Mouse (Mus musculus): Measurements from ENCODE around the gene Dus2. TPM values are rescaled to one million over a fixed set of nuclear protein-coding genes. Genes with fewer than 3 reads are reported as not detected.
A peak's percentile ranks its signal among the peaks of the same experiment; 100 is the strongest.
"Not testable (repeated sequence)": the region's sequence is repeated elsewhere in the genome, so short reads cannot be mapped to it uniquely, and the experiment has no call there.

The Dus2 gene
- total RNA-seq, 1 experiment, result 17.4 TPM

DNA sequence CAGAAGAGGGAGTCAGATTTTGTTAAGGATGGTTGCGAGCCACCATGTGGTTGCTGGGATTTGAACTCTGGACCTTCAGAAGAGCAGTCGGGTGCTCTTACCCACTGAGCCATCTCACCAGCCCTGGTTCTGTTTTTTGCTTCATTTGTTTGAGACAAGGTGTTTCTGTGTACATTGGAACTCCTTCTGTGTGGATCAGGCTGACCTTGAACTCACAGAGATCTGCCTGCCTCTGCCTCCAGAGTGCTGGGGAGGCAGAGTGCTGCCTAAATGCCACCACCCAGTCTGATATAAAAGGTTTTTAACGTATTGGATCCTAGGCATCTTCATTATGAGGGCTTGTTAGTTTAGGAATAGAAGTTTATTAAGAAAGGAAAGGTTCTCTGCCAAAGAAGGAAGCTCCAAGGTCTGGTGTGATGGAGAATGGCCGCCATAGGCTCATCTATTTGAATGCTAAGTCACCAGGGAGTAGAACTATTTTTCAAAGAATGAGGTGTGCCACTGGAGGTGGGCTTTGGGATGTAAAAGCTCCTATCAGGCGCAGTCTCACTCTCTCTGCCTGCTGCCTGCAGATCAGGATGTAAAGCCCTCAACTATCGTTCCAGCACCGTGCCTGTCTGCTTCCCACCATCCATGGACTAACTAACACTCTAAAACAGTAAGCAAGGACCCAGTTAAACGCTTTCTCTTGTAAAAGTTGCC is 20.0 kb upstream of the Dus2 start:
- Histone ChIP-seq H3K9me3 (ENCODE audit: control insufficient read depth, insufficient read depth, low read depth, low read length) (no peaks in the 10 kb centered on the region), H3K9ac (ENCODE audit: insufficient read depth, low read depth, low read length, poor library complexity, severe bottlenecking) (no peak overlapping the region), H3K4me3 (ENCODE audit: insufficient read depth in 1 of 2, low read depth in 1 of 2, low read length in 2 of 2, poor library complexity in 1 of 2, severe bottlenecking in 1 of 2) (no peak overlapping the region), H3K27ac (ENCODE audit: insufficient read depth, low read depth, low read length, poor library complexity, severe bottlenecking) (no peak overlapping the region), H3K4me1 (ENCODE audit: control insufficient read depth in 2 of 2, insufficient read depth in 2 of 2, low read length in 2 of 2, poor library complexity in 1 of 2) (peaks cover 4 to 8% of the 10 kb centered on the region in 2 experiments; a peak in 2 of 4 replicates), H3K36me3 (ENCODE audit: control insufficient read depth, insufficient read depth, low read length, poor library complexity, severe bottlenecking) (no peaks in the 10 kb centered on the region)
- peak; percentile 31 for DNase-seq (ENCODE audit: low read depth, low spot score)
- TF ChIP-seq MAFK (IDR thresholded peaks at IDR 0.05; ENCODE audit: insufficient read depth, low read depth, low read length) (no peak), CHD2 (IDR thresholded peaks at IDR 0.05; ENCODE audit: low read depth, low read length) (no peak), HCFC1 (IDR thresholded peaks at IDR 0.05; ENCODE audit: borderline replicate concordance, insufficient read depth, low read length) (no peak), ZC3H11A (IDR thresholded peaks at IDR 0.05; ENCODE audit: borderline replicate concordance, low read depth, low read length) (no peak), ZNF384 (IDR thresholded peaks at IDR 0.05; ENCODE audit: low read depth, low read length) (no peak)
- in situ Hi-C loops (cut with MboI; ENCODE audit: low sequenced_read_pairs in 2 of 2, unreplicated experiment in 2 of 2), result no loop called here

DNA sequence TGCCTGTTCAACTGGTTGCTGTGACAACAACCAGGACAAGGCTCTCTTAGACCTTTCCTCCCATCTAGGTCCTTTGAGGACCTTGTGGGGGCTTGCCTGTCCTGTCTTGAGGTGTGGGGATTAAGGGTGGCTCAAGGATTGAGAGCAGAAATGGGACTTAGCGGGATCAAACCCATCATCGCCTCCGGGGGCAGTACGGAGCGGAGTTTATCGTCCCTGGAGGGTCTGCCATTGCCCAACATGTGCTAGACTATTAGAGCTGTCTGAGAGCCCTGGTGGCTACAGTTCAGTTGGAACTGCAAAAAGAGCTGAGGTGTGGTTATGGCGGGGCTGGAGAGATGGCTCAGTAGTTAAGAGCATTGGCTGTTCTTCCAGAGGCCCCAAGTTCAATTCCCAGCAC is 15.8 kb upstream of the Dus2 start:
- DNase-seq (ENCODE audit: low read depth, low spot score), result peak; percentile 54
- Histone ChIP-seq H3K4me1 (ENCODE audit: control insufficient read depth in 2 of 2, insufficient read depth in 2 of 2, low read length in 2 of 2, poor library complexity in 1 of 2) (peaks cover 4 to 8% of the 10 kb centered on the region in 2 experiments; a peak in 2 of 4 replicates), H3K36me3 (ENCODE audit: control insufficient read depth, insufficient read depth, low read length, poor library complexity, severe bottlenecking) (no peaks in the 10 kb centered on the region), H3K9me3 (ENCODE audit: control insufficient read depth, insufficient read depth, low read depth, low read length) (no peaks in the 10 kb centered on the region), H3K27ac (ENCODE audit: insufficient read depth, low read depth, low read length, poor library complexity, severe bottlenecking) (no peak overlapping the region), H3K9ac (ENCODE audit: insufficient read depth, low read depth, low read length, poor library complexity, severe bottlenecking) (no peak overlapping the region), H3K4me3 (ENCODE audit: insufficient read depth in 1 of 2, low read depth in 1 of 2, low read length in 2 of 2, poor library complexity in 1 of 2, severe bottlenecking in 1 of 2) (no peak overlapping the region)
- TF ChIP-seq ZNF384 (IDR thresholded peaks at IDR 0.05; ENCODE audit: low read depth, low read length) (no peak), CHD2 (IDR thresholded peaks at IDR 0.05; ENCODE audit: low read depth, low read length) (no peak), HCFC1 (IDR thresholded peaks at IDR 0.05; ENCODE audit: borderline replicate concordance, insufficient read depth, low read length) (no peak), MAFK (IDR thresholded peaks at IDR 0.05; ENCODE audit: insufficient read depth, low read depth, low read length) (no peak), ZC3H11A (IDR thresholded peaks at IDR 0.05; ENCODE audit: borderline replicate concordance, low read depth, low read length) (no peak)
- in situ Hi-C loops (cut with MboI; ENCODE audit: low sequenced_read_pairs in 2 of 2, unreplicated experiment in 2 of 2), result no loop called here

DNA sequence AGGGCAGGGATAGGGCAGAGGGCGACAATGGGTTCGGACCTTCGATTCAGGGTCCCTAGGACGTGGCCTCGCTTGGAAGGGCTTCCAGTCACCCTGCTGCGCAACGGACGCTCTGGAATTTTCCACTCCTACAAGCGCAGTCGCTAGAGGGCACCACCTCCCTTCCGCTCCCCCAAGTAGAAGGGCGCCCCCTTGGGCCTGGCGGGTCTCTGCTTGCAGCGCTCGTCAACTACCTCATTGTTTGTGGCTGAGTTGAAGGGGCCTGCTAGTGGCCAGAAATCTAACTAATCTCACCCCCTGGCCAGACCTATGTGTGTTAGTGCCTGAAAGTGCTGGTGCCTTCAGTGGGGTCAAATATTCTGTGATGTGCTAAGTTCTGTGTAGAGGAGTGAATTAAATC is 11.8 kb upstream of the Dus2 start, which contains the start of gene Dpep3:
Gene Dpep3 (minus strand): TSS at position 105 of the 400 bp plus-strand sequence.
- in situ Hi-C loops (cut with MboI; ENCODE audit: low sequenced_read_pairs in 2 of 2, unreplicated experiment in 2 of 2), result no loop called here
- TF ChIP-seq ZNF384 (IDR thresholded peaks at IDR 0.05; ENCODE audit: low read depth, low read length) (peak; percentile 61), MAFK (IDR thresholded peaks at IDR 0.05; ENCODE audit: insufficient read depth, low read depth, low read length) (no peak), CHD2 (IDR thresholded peaks at IDR 0.05; ENCODE audit: low read depth, low read length) (no peak), ZC3H11A (IDR thresholded peaks at IDR 0.05; ENCODE audit: borderline replicate concordance, low read depth, low read length) (0 out of 2 replicates have a peak, but pooled peaks have one; percentile 29), HCFC1 (IDR thresholded peaks at IDR 0.05; ENCODE audit: borderline replicate concordance, insufficient read depth, low read length) (peak; percentile 65; the same call in 1 of the 2 replicates)
- no peak within 1 kb of the TSS for H3K27ac ChIP-seq (ENCODE audit: insufficient read depth, low read depth, low read length, poor library complexity, severe bottlenecking)

DNA sequence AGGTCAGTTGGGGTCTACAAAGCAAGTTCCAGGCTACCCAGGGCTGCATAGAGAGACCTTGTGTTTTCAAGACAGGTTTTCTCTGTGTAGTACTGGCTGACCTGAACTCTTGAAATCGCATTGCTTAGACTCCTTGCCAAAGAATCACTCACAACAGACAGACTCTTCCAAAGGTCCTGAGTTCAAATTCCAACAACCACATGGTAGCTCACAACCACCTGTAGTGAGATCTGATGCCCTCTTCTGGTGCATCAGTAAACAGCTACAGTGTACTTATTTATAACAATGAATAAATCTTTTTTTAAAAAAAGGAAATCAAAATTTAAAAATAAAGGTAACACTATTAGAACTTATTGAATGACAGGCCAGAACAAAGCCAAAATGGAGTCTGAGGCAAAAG is 10.0 kb upstream of the Dus2 start:
- H3K4me1 ChIP-seq (ENCODE audit: control insufficient read depth in 2 of 2, insufficient read depth in 2 of 2, low read length in 2 of 2, poor library complexity in 1 of 2), result no peaks in the 10 kb centered on the region; a peak in 1 of 4 replicates
- in situ Hi-C loops (cut with MboI; ENCODE audit: low sequenced_read_pairs in 2 of 2, unreplicated experiment in 2 of 2), result no loop called here
- H3K9me3 ChIP-seq (ENCODE audit: control insufficient read depth, insufficient read depth, low read depth, low read length), result no peaks in the 10 kb centered on the region
- H3K36me3 ChIP-seq (ENCODE audit: control insufficient read depth, insufficient read depth, low read length, poor library complexity, severe bottlenecking), result no peaks in the 10 kb centered on the region
- no peak overlapping the region for H3K9ac ChIP-seq (ENCODE audit: insufficient read depth, low read depth, low read length, poor library complexity, severe bottlenecking)
- no peak for TF ChIP-seq MAFK (IDR thresholded peaks at IDR 0.05; ENCODE audit: insufficient read depth, low read depth, low read length)
- no peak for TF ChIP-seq ZC3H11A (IDR thresholded peaks at IDR 0.05; ENCODE audit: borderline replicate concordance, low read depth, low read length)
- no peak for TF ChIP-seq ZNF384 (IDR thresholded peaks at IDR 0.05; ENCODE audit: low read depth, low read length)
- no peak for TF ChIP-seq HCFC1 (IDR thresholded peaks at IDR 0.05; ENCODE audit: borderline replicate concordance, insufficient read depth, low read length)
- no peak for TF ChIP-seq CHD2 (IDR thresholded peaks at IDR 0.05; ENCODE audit: low read depth, low read length)
- DNase-seq (ENCODE audit: low read depth, low spot score), result no peak
- H3K27ac ChIP-seq (ENCODE audit: insufficient read depth, low read depth, low read length, poor library complexity, severe bottlenecking), result no peak overlapping the region
- no peak overlapping the region for H3K4me3 ChIP-seq (ENCODE audit: insufficient read depth in 1 of 2, low read depth in 1 of 2, low read length in 2 of 2, poor library complexity in 1 of 2, severe bottlenecking in 1 of 2)

More for the DNA sequence above, 11.8 kb upstream of the Dus2 start, which contains the start of gene Dpep3:
- Histone ChIP-seq H3K4me1 (ENCODE audit: control insufficient read depth in 2 of 2, insufficient read depth in 2 of 2, low read length in 2 of 2, poor library complexity in 1 of 2) (peaks cover 2 to 3% of the 10 kb centered on the region in 2 experiments; a peak in 2 of 4 replicates), H3K9me3 (ENCODE audit: control insufficient read depth, insufficient read depth, low read depth, low read length) (no peaks in the 10 kb centered on the region), H3K9ac (ENCODE audit: insufficient read depth, low read depth, low read length, poor library complexity, severe bottlenecking) (no peak within 1 kb of the TSS), H3K36me3 (ENCODE audit: control insufficient read depth, insufficient read depth, low read length, poor library complexity, severe bottlenecking) (no peaks in the 10 kb centered on the region), H3K4me3 (ENCODE audit: insufficient read depth in 1 of 2, low read depth in 1 of 2, low read length in 2 of 2, poor library complexity in 1 of 2, severe bottlenecking in 1 of 2) (peak within 1 kb of the TSS in 1 of 2 experiments; percentile 32; a peak in 1 of 4 replicates)
- no peak for DNase-seq (ENCODE audit: low read depth, low spot score)

DNA sequence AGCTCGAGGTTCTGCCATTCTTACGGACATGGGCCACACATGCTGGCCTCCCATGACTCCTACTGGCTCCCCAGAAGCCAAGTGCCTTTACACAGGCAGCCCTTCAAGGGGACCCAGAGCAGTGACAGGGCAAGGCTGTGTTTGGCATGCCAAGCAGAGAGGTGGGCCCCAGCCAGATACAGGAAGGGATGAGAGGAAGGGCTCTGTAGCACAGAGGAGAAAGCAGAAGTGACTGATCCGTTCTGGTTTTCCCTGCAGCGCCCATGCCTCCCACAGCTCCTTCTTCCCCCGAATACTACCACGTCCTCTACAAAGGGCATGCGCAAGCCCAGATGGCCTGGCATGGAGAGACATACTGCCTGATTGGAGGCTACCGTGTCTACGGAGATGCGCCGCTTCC is 7.7 kb upstream of the Dus2 start:
- DNase-seq (ENCODE audit: low read depth, low spot score); H3K27ac ChIP-seq (ENCODE audit: insufficient read depth, low read depth, low read length, poor library complexity, severe bottlenecking); H3K9me3 ChIP-seq (ENCODE audit: control insufficient read depth, insufficient read depth, low read depth, low read length); H3K36me3 ChIP-seq (ENCODE audit: control insufficient read depth, insufficient read depth, low read length, poor library complexity, severe bottlenecking); H3K4me1 ChIP-seq (ENCODE audit: control insufficient read depth in 2 of 2, insufficient read depth in 2 of 2, low read length in 2 of 2, poor library complexity in 1 of 2); H3K9ac ChIP-seq (ENCODE audit: insufficient read depth, low read depth, low read length, poor library complexity, severe bottlenecking); H3K4me3 ChIP-seq (ENCODE audit: insufficient read depth in 1 of 2, low read depth in 1 of 2, low read length in 2 of 2, poor library complexity in 1 of 2, severe bottlenecking in 1 of 2); in situ Hi-C loops (cut with MboI; ENCODE audit: low sequenced_read_pairs in 2 of 2, unreplicated experiment in 2 of 2): not testable (repeated sequence)
